Mouse (Mus musculus): Measurements from ENCODE around the gene Pgam2.

The Pgam2 gene

DNA sequence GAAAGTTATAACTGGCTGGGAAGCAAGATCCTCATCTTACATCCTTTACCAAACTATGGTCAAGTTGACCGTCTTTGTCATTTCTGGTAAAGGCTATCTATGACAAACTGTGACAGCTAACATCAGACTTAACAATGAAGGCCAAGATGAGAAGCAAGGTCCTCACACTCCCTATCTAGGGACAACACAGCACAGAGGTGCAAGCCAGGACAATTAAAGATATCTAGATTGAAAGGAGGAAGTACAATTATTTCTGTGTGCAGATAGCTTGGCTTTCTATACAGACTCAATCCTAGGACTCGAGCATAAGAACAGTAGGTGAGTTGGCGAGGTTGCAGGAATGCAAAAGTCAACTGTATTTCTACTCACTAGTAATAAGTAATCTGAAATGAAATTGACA is 2.2 kb upstream of the Pgam2 start:
- DNase-seq (ENCODE audit: low spot score), result no peak

DNA sequence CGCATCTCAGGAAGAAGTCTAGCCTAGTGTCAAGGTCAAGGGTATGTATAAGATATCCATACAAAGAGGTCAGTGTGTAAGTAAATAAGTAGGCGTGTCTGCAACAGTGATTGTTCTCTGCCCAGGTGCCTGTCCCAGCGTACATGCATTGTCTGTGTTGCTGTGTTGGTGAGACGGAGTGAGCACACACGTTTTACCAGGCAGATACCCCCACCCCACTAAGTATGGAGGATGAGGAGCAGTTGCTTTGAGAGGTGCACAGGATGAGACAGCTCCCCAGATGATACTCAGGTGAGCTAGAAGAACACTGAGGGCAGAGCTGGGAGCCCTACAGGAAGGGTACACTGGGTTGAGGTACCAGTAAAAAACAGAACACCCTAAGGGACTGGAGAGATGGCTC is 641 bp upstream of the Pgam2 start:
- no peak for DNase-seq (ENCODE audit: low spot score)

DNA sequence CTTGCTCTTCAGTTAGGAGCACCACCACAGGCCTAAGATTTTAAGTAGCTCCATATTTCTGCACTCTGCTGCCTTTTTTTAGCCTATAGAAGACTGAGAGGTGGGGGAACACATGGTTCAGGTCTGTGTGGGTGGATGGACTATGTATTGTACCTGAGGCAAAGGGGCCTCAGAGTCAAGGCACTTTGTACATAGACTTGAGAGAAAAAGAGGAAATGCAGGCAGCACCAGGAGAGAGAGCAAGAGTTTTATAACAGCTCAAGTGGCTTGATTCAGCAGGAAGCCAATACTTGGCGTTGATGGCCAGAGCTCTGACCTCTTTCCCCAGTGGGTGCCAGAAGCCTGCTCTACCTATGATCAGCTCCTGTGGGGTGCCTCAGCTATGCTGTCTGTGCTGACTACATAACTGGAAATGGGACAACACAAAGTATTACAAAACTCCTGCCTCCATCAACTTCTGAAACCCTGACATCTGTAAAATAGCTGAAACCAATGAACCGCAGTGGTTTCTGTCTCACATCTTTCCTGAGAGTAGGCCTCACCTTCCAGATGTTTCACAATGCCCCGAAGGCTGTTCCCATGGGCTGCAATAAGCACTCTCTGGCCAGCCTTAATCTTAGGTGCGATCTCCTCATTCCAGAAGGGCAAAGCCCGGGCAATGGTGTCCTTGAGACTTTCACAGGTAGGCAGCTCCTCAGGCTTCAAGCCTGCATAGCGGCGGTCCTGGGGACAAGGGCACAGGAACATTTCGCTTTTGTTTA is 896 bp downstream of the Pgam2 start:
- no peak for DNase-seq (ENCODE audit: low spot score)

DNA sequence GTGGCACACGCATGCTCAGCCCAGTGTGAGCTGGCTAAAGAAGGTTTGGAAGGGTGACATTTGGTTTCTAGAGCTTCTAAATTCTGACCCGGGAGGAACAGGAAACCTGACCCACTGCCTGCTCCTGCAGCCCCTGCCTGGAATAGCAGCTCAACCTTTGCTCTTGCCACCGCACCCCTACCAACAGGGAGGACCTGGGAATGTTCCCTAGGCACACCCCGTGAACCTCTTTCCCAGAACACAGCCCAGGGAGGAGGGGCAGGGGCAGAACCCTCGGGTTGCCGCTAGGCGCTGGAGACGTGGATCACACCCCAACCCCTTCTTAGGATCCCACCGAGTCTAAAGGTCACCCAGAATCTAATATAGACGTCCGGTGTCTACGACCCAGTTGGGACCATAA is 1.5 kb downstream of the Pgam2 start:
- DNase-seq (ENCODE audit: low spot score), result no peak

DNA sequence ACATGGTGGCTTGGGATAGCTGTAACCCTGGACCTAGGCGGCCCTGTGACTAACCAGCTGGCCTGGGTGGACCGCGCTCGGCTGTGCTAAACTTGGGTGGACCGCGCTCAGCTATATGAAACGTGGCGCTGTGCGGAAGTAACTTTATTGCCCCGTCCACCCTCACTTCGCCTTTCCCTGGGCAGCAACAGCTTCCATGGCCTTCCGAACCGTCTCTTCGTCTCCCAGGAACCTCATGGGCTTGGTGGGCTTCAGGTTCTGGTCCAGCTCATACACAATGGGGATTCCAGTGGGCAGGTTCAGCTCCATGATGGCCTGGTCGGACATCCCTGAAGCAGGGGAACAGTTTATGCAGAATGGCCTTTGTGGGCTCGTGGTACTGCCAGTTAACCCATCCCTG is 2.0 kb downstream of the Pgam2 start:
- no peak for DNase-seq (ENCODE audit: low spot score)

DNA sequence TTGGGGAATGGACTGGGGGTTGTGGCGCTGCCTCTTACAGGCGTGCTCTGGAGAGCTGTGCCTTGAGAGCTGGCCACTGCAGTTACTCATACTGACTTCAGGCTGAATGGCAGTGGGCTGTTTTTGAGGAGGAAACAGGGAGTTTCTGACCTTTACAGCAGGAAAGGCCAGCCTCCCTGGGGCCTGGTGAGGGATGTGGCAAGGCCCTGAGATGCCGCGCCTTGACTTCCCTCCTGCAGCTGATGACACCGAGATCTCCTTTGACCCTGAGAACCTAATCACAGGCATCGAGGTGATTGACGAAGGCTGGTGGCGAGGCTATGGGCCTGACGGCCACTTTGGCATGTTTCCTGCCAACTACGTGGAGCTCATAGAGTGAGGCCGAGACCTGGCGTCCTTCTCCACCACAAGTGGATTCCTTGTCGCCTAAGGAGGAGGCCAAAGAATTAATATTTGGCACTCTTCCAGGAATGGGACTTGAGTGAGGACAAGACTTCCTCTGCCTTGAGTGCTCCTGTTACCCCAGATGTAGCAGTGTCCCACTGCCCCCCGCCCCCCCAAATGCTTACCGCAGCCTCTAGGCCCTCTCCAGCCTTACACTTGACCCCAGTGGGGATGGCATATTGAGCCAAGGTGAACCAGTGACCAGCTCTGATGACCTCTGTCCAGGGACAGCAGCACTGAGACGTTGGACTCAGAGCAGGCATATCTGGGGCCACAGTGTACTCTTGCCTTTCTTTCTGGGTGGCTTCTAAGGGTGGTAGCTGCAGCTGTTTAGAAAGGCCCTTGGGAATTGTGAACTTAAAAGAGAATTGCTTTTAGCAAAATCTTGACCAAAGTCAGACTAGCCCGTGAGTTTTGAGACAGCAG is 3.7 kb downstream of the Pgam2 start:
- no peak for DNase-seq (ENCODE audit: low spot score)

DNA sequence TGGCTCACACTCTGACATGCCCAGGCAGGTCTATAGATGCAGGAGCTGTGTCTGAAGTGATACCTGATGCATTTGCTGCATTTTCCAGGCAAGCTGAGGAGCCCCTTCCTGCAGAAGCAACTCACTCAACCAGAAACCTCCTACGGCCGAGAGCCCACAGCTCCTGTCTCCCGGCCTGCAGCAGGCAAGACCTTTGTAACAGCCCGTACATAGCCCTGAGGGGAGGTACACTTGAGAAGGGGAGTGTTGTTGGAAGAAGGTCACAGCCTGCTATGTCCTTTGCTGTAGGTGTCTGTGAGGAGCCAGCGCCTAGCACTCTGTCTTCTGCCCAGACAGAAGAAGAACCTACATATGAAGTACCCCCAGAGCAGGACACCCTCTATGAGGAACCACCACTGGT is 5.6 kb downstream of the Pgam2 start:
- DNase-seq (ENCODE audit: low spot score), result no peak

DNA sequence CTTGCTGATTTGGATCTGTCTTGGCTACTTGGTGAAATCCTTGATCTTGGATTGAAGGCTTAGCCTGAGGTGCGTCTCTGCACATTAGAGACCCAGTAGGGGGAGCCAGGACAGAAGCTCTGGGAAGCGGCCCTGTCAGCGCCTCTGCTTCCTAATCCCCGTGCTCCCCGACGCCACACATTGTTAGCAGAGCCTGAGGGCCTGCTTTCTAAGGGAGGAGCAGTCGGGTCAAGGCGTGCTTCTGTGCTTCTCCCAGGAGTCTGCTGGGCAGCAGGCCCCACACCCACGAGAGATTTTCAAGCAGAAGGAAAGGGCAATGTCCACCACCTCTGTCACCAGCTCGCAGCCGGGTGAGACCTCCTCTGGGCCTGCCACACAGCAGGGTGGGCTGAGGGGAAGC is 6.2 kb downstream of the Pgam2 start:
- DNase-seq (ENCODE audit: low spot score), result no peak

DNA sequence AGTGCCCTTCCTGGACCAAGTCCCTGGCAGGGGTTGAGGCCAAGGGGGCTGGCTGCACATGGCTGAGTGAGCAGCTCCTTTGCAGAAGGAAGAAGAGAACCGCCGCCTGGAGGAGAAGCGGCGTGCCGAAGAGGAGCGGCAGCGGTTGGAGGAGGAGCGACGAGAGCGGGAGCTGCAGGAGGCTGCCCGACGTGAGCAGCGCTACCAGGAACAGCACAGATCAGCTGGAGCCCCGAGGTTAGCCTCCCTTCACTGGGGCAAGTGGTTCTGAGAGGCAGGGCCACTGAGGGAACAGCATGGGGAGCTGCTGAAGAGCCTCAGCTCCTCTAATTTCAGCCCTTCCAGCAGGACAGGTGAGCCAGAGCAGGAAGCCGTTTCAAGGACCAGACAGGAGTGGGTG is 6.6 kb downstream of the Pgam2 start:
- no peak for DNase-seq (ENCODE audit: low spot score)

DNA sequence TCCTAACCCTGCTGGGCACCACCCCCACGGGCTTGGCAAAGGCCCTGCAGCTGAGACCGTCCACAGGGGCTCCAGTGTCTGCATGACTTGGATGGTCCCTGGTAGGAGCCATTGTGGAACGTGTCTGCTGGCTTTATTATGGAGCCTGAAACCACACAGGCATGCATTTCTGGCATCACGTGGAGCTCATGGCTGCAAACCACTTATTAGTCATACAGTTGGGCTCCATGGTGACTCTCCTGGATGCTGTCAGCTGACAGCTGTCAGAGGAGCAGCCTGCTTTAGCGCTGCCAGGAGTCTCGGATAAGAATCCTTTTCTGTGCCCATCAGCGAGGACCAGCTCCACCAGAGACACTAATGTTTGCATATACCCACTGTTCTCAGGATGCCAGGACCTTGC is 7.8 kb downstream of the Pgam2 start:
- DNase-seq (ENCODE audit: low spot score), result no peak

DNA sequence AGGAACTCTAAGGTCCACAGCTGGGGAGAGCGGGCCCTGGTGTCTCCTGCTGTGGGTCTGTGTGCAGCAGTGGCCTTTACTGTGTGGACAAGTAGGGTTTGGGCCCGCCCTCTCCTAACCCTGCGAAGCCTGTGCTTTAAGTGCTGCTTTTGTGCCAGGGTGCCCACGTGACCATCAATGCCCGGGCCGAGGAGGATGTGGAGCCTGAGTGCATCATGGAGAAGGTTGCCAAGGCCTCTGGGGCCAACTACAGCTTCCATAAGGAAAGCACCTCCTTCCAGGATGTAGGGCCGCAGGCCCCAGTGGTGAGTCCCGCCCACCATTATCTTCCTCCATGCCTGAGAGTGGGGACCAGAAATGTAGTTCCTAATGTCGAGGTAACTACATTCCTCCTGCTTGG is 8.2 kb downstream of the Pgam2 start:
- DNase-seq (ENCODE audit: low spot score), result no peak

DNA sequence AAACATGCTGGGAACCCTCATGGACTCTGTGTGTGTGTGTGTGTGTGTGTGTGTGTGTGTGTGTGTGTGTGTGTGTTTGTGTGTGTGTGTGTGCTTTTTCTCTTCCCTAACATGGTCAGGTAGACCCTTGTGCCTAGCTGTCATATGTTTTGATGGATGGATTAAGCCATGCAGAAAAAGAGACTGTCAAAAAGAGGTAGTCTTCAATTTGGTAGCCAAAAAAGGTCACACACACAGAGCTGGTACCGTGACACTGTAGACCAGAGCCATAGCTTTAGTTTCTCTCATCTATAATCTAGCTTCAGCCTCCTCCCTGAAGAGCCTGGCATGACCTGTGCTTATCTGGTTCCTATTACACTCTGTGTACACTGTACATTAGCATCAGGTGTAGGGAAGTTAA is 13.1 kb downstream of the Pgam2 start:
- no peak for DNase-seq (ENCODE audit: low spot score)

DNA sequence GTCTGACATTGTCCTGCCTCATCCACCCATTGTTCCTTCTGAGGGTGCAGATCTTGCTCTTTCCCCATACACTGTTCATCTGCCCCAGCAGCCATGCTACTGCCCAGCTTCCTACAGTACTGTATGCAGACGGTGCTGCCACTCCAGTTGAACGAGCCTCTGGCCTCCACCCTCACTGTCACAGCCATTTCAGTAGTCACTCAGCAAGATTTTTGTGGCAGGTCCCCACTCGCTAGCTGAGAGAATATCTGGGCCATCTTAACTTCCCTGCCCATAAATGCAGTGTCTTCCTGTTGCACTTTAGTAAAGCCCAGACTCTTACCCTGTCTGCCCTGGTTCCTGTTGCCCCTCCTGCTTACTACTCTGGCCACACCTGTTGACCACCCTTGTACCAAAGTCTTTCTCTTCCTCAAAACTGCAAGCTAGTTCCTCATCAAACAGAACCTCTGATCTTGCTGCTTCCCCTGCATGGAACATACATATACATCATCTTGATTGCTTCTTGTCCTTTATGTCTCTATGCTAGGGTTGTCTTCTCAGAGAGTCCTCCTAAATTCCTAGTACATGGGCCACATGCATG is 13.7 kb downstream of the Pgam2 start:
- no peak for DNase-seq (ENCODE audit: low spot score)

DNA sequence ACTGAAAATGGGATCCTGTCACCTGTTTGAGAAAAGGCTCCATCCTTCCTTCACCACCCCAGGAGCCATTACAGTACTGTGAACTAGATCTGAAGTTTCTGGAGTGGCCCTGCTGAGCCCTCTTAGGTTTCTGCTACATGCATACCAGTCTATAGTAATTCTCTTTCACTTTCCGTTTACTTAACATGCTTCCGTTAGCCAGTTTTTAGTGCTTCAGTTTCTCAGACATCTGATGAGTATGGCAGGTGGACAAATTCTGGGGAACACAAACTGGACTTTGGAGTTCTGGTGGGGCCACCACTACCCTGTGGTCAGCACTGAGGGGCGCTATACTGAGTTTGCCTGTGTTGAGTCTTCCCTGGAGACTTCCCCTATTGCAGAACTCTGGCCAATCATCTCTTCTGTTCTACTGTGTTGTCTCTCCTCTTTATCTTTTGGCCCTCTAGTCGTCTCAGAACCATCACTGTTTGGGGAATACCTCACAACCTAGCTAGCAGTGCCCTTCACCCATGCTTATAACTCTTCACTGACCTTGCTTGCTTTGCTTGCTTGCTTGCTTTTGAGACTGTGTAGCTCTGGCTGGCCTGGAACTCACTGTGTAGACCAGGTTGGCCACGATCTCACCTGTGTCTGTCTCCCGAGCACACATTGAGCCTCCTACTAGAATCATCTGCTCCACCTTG is 14.3 kb downstream of the Pgam2 start:
- no peak for DNase-seq (ENCODE audit: low spot score)

DNA sequence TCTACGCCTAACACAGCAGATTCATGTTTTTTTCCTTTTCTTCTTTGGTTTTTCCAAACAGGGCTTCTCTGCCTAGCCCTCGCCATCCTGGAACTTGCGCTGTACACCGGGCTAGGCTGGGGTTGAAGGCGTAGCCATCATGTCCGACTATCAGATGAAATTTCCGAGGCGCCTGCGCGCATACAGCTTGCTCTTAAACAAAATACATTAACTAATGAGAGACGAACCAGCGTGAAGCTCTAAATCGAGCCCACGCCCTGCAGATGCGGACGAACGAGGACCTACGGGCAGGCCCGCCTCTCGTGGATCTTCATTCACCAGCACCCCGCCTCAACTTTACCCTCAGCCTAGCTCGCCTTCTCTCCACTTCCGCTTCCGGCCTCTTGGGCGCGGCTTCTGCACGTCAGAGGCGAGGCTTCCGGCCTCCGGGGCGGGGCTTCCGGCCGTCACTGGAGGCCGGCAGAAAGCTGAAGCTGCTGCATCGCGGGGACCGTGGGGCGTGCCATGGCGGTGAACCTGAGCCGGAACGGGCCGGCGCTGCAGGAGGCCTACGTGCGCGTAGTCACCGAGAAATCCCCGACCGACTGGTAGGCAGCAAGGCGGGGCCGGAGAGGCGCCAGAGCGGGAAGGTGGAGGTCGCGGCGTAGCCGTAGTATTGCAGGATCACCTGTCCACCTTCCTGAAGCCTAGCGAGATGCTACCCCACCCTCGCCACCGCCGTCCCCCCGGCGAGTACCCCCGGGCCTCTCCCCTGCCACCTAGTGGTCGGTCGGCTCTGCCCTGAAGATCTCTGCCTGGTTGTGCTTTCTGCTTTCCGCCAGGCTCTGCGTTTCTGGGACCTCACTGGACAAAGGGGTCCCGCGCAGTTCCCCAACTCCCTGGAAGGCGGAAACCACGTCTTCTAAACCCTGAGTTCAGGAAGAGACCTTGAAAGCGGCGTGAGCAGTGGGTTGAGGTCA is 15.2 kb downstream of the Pgam2 start, which contains the start of gene Dbnl:
Gene Dbnl (plus strand): TSS at position 433 of the 959 bp plus-strand sequence.
- peak; percentile 88 for DNase-seq (ENCODE audit: low spot score)

DNA sequence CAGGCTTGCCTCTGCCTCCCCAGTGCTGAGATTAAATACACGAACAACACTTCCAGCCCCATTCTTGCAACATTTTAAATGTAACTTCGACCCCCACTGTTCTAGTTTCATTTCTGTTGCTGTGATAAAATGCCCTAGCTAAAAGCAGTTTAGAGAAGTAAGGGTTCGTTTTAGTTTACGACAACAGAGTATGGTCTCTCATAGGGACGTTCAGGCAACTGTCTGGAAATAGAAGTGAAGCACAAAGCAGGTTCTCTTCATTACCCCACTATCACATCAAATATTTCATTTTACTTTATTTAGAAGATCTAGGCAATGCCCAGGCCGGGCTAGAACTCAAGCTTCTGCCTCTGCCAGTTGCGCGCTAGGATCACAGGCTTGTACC is 15.9 kb downstream of the Pgam2 start:
- DNase-seq (ENCODE audit: low spot score), result no peak

DNA sequence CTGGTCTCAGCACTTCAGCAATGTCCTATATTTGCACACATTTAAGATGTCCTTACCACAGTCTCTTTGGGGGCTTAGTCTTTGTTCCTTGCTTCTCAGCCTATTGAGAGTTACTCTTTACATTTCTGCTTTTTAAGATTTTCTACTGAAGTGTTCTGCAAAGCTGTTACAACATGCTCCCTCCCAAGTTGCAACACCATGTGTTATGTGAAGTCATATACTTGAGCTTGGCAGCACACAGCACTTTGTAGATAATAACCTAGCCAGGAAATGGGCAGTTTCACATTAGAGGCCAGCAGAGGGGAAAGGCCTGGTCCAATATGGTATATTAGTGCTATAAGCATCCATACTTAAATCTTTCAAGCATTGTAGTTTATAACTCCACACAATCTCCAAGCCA is 17.8 kb downstream of the Pgam2 start:
- DNase-seq (ENCODE audit: low spot score), result no peak

DNA sequence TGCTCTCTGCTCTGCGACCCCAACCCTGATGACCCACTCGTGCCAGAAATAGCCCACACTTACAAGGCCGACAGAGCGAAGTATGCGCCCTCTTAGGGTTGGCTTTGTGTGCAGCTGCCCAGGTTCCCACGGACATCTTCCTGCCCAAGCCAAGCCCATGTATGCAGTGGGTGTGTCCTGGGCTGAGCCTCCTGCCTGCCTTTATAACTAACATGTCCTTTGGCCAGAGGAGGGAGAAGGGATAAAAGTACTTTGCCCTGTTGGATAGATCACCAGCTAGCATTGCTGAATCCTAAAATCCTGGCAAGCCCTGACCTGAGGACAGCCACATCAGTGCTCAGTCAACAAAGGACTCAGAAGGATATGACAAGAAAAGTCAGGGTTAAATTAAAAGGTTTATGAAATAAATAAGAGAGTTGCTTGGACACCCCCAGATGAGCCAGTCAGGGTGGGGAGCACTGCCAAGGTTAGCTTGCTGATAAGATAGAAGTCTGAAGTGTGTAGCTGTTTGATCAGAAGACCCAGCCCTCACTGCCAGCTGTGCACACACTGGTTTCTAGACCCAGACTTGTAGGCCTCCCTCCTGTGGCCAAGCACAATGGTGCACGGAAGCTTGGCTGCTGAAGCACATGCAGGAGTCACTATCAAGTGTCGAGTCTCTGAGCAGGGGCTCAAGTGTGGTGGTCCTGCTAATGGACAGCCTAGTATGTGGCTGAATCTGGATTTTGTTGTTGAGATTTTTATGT is 21.2 kb downstream of the Pgam2 start:
- no peak for DNase-seq (ENCODE audit: low spot score)

DNA sequence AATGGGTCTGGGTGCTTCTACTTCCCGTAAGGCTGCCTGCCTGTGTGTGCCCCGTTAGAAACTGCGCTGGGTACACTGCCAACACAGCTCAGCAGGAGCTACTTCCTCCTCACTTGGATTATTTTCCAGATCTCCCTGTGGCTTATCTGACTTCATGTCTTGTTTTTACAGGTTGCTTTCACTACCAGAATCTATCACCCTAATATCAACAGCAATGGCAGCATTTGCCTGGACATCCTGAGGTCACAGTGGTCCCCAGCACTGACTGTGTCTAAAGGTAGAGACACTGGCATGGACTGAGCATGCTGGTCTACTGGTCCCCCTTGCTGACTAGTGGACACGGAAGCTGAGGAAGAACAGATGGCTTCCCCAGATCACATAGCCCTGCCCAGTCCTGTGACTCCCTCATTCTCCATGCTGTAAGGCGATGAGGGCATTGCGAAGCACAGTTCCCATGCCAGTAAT is 23.5 kb downstream of the Pgam2 start:
- no peak for DNase-seq (ENCODE audit: low spot score)

DNA sequence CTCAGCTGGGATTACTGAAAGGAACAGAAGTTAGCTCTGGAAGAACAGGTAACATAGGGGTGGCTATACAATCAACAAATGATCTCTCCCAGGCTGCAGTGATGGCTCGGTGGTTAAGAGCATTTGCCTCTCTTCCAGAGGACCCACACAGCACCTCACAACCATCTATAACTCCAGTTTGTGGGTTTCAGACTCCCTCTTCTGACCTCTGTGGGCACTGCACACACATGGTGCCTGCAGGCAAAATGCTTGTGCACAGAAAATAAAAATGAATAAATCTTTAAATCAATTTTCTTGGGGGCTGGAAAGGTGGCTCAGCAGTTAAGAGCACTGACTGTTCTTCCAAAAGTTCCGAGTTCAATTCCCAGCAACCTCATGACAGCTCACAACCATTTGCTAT is 25.1 kb downstream of the Pgam2 start:
- DNase-seq (ENCODE audit: low spot score), result no peak

DNA sequence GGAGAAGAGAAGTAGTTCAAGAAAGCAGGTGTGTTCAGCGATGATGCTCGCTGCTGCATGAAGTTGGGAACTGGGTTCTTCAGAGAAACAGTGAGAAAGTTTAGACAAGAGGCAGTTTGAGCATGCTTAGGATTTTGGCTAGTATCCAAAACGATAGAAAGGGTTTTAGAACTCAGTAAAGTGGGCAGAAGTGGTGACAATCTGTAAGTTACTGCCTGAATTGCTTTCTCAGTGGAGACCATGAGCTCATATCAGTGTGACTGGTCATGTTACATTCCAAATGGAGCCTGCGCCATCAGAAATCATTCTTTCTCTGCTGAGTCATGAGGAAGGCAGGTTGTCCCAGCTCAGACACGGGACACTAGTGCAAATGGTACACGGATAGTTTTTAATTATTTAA is 37.5 kb downstream of the Pgam2 start:
- no peak for DNase-seq (ENCODE audit: low spot score)
